Mouse (Mus musculus): ENCODE measurements around the gene Ttll8.
A peak's percentile ranks its signal among the peaks of the same experiment; 100 is the strongest.

Ttll8 gene

DNA sequence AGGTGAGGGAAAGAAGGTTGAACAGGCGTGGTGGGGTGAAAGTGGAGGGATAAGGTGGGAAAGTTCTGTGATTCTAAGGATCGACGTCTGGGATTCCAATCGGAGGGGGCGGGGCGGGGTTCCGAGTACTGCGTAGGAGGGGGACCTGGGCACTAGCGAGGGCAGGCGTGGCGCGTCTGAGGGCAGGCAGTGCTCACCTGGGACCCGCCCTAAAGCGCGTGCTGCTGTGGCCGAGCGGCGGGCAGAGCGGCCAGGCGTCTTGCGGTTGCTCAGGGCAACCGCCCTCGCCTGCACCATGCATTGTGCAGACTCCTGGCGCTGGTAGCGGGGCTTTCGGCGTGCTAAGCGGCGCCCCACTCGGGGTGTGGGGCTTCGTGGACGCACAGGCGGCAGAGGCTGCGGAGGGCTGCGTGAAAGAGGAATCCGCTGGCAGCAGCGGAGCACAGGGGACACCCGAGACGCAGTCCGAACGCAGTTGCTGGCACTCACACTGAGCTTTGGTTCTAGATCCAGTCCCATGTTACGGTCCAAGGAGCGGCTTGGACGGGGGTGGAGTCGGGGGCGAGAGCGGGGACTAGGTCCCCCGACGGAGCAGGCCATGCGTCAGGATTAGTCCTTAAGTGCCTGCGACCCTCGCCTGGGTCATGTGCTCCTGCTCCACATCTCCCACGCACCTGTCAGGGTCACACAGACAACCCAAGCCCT is at the start of gene Ttll8:
TSS of gene Ttll8 (minus strand) at position 51 of the 705 bp plus-strand sequence.
- ATAC-seq (ENCODE audit: low TSS enrichment) = no peak; the same call in 1 of the 2 replicates

DNA sequence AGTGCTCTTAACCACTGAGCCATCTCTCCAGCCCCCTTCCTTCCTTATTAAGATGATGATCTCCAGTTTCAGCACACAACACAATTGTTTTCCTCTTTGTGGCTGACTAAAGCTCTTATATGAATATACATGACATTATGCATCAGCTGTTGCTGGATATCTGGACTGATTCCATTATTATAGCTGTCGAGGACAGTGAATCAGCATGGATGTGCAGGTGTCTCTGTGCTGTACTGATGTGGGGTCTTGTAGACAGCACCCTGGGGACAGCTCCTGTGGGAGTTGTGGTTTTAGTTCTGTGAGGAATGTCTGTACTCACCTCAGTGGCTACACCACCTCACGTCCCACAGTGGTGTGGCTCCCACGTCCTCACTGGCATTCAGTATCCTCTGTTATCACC is 47.0 kb upstream of the Ttll8 start:
- no peak for ATAC-seq (ENCODE audit: low TSS enrichment)

DNA sequence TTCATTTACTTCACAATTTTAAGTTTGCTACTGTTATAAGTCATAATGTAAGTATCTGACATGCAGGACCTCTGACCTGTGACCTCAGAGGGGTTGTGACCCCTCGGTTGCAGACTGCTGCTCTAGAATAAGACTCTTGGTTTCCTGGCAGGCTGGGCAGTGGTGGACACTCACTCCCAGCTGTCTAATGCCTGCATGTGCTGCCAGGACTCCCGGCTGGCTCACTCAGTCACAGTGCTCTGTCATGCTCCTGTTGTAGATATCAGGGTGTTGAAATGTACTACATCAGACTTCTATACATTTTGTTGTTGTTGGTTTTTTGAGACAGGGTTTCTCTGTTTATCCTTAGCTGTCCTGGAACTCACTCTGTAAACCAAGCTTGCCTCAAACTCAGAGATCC is 46.1 kb upstream of the Ttll8 start:
- no peak for ATAC-seq (ENCODE audit: low TSS enrichment)

DNA sequence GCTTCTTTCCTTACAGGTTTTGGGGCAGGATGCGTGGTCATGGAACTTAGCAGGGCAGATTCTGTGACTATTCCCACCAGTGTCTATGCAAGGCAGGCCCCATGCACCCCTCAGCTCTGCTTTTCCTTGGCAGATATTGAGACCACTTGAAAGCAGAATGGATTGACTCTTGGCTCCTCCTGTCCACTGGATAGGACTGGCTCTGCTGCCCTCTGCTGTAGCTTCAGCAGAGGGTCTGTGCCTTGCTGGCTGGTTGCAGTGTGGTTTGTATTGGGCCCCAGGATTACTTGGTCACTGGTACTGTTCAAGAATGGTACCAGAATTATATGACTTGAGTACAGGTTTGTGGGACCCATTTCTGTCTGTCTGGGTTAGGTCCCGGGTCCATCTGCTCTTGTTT is 44.9 kb upstream of the Ttll8 start:
- ATAC-seq (ENCODE audit: low TSS enrichment) = no peak

DNA sequence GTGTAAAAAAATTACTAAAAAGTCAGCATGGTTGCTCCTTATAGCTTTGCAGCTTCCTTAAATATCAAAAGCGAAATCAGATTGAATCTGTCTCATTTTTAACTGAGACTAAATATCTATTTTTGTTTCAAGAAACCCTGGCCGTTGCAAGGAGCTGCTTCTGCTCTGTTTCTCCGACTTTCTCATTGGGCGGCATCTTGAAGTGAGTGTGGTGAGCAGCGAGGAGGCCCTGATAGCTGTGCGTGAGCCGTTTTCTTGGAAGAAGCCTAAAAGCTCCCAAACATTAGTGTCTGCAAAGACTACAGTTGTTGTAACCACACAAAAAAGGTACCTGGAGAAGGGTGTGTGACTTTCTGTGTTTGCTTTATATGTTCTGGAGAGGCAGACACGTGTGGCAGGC is 44.4 kb upstream of the Ttll8 start:
- no peak for ATAC-seq (ENCODE audit: low TSS enrichment)

DNA sequence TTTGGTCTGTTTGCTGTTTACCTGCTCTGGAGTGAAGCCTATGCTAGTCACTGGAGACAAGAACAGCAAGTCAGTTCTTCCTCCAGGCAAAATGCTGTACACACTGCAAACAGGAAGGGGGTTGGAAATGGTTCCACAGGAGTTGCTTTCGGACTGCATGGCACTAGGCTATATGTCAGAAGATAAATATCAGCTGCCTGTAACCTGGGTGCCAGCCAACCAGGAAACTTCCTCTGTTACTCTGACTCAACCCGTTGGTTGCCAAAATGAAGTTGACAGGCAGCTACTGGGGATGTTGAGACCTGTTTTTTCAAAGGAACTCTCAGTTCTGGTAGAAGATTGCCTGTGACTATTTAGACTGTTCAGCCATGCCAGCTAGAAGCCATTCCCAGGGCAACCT is 35.0 kb upstream of the Ttll8 start:
- no peak for ATAC-seq (ENCODE audit: low TSS enrichment)

DNA sequence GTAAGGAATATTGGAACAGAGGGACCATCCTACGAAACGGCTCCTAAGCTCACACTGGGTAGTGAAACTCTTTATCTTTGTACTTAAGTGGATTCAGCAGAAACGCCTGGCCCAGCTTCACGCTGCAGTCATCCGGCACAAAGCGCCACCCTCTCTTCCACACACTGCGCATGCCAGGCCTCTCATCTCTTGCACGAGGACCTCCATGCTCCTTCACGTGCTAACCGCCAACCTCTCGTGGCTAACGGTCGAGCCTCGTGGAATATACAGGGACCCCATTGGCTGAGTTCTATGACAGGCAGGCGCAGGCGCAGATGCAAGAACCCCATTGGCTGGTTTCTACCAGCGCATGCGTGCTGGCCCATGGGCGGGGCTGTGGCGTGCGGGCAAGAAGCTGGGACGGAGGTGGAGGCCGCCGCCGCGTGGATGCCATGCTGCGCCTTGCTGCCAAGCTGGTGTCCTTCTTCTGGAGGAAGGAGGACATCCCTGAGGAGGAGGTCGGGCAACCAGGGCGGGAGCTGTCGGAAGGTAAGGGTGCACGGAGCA is 28.4 kb upstream of the Ttll8 start, which contains the start of gene Mov10l1:
TSS of gene Mov10l1 (plus strand) at position 376 of the 546 bp plus-strand sequence.
- no peak for ATAC-seq (ENCODE audit: low TSS enrichment)

DNA sequence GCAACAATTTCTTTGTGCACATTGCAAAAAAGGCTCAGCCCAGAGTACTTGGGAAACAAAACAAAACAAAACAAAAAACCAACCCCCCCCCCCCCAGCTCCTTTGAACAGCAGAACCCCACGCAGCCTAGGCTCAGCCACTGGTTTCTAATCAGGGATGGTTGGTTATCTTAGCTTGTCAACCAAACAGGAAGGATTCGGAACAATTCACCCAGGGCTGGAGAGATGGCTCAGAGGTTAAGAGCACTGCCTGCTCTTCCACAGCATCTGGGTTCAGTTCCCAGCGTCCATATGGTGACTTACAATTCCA is 24.9 kb upstream of the Ttll8 start:
- no peak for ATAC-seq (ENCODE audit: low TSS enrichment)

DNA sequence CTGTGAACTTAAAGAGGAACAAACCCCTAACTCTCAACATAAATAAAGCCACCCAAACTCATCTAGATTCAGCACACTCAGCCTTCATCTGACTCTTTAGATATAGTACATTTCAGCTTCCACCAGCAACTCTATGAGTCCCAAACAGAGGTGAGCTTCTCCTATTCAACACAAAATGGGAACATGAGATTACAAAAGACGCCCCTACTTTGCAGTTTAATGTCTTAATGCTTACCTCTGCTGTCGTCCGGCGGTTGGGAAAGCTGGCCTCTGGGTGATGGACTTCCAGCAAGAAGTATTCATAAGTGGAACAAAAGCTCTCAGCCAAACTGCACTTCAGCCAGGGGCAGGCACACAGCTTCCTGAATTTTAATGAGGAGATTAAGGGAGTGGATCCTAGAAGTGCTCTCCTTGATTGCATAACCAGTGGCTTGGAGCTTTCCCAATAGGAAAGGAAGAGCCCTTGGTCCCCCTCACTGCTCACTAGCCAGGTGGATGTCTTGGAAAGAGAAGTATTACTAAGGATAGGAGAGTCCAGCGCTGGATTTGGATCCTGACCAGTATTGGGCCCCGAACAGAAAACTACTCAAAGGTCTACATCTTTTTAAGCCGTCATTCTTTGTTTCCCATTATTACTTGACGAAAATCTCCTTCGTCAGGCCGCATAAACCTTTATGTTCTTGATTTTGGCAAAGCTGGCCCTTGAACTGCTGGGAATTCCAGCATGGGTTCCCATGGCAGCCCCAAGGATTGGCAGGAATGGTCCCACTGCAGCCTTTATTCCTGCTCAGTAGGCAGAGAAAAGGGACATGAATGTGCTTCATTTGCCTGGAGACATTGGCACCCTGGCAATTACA is 24.3 kb upstream of the Ttll8 start, which contains the start of gene Mlc1:
TSS of gene Mlc1 (minus strand) at position 727 of the 857 bp plus-strand sequence.
- ATAC-seq (ENCODE audit: low TSS enrichment) = no peak

DNA sequence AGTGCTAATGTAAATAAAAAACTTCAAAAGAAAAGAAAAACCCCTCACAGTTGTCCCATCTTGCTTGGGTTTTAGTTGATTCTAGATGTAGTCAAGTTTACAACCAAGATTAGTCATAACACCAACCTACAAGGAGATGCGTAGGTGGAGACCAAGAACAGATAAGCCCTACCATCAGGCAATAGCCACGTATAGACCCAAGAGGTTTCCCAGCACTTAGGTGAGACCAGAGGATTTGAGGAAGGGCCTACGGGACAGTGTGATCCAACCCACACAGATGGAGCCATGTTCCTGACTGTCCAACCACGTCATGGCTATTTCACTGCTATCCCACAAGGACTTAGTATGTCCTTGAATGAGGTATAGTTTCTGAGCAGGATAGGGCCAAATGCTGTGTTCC is 18.1 kb upstream of the Ttll8 start:
- no peak for ATAC-seq (ENCODE audit: low TSS enrichment)

DNA sequence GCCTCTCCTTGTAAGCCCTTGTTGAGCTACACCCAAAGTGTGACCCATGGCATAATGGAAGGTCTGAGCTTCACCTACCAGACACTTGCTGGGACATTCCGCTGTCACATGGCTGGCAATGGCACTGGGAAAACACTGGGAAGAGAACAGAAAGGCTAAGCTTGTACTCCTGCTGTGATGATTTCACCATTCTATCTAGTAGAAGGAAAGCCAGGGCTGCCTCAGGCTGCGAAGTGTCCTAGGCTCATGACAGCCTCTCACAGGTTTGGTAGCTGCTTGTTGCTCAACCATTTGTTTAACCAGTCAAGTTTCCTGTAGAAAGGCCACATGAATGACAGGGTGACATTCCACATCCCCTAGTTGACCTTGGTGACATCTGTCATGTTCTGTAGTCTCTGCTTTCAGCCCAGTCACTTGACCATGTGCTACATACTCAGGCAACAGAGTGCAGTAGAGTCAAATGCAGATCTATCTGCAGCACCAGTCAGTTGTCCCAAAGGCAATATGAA is 9.9 kb upstream of the Ttll8 start:
- no peak for ATAC-seq (ENCODE audit: low TSS enrichment)

DNA sequence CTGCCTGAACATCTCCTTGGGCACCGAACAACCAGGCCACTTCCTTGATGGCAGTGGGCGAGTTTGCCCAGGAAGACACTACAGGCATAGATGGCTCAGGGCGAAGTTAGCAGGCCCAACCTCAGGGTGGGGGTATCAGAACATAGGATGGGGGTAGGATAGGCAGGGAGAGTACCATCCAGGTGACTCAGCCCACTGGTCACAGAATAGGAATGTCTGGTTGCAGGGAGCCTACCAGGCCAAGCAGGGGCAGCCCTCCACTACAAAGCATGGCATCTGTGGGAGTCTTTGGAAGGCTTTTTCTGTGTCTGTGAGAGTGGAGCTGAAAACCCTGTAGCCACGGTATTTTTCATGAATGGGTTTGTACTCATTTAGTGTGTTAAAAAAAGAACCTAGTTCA is 3.3 kb upstream of the Ttll8 start:
- ATAC-seq (ENCODE audit: low TSS enrichment) = no peak

DNA sequence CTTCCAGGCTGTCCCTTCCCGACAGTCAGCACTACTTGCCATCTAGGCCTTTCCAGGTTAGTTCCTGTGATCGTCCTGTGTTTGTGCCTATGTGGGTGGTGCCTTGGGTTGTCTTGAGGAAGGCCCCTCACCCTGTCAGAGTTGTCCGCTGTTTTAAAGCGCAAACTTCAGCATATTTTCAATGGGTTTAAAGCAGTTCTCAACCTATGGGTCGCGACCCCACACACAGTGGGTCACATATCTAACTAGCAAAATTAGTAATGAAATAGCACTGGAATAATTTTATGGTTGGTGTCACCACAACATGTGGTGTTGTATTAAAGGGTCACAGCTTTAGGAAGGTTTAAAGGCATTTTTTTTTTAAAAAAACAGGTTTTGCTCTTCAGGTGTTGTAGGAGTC is 1.1 kb upstream of the Ttll8 start:
- ATAC-seq (ENCODE audit: low TSS enrichment) = no peak

DNA sequence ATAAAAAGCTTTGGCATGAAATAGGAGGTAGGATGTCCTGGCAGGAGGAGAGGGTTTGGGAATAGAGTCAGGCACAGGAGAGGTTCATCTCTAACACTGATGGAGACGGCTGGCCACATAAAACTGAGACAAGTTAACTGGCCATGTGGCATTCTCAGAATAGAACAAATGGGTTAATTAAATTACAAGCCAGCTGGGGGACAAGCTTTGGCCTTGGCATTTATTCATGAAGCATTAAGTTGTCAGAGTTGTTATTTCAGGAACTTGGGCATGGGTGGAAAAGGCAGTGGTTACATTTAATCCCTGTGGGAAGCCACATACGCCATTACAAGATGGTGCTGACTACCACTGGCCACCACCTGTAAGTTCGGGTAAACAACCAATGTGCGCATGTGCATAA is 3.0 kb downstream of the Ttll8 start:
- ATAC-seq (ENCODE audit: low TSS enrichment) = no peak

DNA sequence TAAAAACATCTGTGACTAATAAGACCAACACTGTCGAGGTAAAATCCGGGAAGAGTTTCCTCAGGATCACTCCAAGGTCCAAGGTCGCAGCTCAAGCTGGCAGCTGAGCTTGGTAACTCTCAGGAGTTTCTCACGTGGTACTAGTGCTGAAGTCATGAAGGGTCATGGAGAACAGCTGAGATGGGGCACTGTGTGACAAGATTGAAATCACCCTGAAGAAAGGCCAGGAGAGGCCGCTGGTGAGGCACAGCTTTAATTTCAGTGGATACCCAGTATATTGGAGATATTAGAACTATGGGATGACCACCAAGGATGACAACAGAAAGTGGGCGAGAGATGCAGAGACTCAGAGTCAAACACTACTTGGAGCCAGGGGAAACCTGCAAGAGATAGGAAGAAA is 7.4 kb downstream of the Ttll8 start:
- no peak for ATAC-seq (ENCODE audit: low TSS enrichment)

DNA sequence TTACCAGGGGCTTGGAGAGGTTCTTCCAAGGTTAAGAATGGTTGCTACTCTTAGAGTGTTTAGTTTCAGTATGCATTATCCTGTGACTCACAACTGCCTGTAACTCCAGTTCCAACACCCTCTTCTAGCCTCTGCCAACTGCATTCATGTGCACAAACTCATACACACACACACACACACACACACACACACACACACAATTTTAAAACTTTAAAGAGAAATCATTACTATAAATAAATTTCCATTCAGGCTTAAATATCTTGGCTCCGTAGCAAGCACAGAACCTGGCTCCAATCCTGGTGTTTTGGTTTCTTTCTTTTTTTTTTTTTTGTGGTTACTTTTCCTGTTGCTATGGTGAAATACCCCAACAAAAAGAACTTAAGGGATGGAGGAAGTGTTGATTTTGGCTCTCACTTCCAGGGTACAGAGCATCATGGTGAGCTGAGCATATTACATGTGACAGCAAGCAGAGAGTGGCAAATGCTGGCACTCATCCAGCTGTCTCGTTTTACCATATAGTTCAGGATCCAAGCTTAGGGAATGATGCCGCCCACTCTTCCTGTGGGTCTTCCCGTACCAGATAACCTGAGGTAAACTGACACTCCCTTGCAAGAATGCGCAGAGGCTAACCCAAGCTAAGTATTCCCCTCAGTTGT is 10.2 kb downstream of the Ttll8 start:
- ATAC-seq (ENCODE audit: low TSS enrichment) = no peak

DNA sequence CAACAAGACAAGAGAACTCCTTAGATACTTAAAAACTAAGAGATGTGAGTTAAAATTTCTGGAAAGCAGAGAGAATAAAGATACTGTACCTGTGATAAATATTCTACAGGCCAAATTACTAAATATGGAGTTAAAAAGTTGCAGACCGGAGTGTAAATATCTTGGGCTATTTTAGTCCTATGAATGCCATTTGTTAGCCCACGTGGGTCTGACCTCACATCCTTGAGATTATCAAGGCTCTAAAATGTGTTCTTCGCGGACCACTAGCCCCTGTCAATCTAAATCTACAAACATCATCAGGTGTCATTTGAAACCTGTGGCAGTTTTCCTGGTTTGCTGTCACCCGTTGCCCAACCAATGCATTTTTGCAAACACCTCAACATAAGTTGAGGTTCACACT is 11.4 kb downstream of the Ttll8 start:
- ATAC-seq (ENCODE audit: low TSS enrichment) = no peak

DNA sequence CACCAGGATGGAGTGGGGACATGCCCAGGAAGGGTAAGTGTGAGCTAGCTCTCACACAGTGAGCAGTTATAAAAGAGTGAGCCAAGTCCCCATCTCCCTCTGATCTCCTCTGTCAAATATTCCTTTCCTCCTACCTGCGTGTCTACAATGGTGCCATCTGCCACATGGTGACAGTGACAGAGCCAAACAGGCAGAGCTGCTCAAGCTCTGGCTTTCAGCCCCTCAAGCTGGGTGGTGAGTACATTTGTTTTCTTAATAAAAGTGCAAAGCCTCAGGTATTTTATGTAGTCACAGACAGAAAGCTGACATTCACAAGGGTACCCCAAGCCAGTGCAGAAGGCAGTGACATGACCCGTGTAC is 16.9 kb downstream of the Ttll8 start:
- ATAC-seq (ENCODE audit: low TSS enrichment) = no peak

DNA sequence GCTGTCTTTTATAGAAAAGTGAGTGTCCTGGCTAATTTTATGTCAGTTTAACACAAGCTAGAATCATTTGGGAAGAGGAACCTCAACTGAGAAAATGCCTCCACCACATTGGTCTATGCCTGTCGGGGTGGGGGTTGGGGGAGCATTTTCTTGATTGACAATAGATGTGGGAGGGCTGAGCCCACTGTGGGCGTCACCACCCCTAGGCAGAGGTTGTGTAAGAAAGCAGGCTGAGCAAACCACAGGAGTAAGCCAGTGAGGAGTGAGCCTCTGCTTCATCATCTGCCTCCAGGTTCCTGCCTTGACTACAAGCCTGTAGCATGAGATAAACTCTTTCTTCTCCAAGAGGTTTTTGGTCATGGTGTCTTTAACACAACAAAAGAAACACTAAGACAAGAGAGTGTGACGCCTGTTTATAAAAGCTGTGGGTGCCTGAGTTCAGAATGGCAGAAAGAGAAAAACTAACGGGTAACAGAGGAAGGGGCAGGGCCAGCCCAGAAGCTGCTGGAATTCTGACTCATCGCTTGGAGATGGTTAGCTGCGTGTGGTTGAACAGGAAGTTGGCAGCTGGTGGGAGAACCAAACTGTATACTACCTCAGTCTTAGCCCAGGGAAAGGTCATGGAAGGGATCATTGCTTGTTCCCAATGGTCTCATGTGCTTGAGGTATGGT is 17.5 kb downstream of the Ttll8 start:
- no peak for ATAC-seq (ENCODE audit: low TSS enrichment)

DNA sequence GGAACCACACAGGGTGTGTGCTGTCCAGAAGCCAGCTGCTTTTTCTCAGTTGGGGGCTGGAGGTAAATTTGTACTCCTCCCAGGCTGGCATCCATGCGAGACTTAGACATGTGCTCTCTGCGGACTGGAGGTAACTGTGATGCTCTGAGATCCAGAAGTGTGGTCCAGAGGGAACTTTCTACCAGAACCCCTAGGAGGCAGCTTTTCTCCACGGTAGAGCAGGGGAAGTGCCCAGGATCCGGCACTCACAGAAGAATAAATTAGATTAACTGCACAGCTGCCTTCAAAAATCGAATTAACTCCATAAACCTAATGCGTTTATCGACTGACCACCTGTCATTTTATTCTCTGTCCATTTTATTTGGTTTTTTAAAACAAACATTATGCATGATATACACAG is 20.1 kb downstream of the Ttll8 start:
- peak; percentile 69; the same call in 1 of the 2 replicates for ATAC-seq (ENCODE audit: low TSS enrichment)

DNA sequence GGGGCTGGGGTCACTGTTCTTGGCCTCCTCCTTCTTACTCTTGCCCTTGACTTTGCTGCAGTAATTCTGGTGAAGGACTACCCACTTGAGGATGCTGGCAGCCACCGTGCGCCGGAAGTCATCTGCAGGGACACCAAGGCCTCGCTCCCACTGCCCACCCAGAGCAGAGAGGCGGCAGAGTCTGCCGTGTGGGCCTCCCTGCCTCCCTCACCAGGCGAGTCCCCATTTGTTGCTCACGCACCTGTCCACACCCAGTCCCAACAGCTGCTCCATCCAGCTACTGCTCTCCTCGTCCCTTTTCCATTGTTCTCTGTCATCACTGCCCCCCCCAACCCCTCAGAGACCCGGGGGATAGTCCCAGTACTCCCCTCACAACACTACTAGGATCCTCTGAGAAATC is 21.6 kb downstream of the Ttll8 start:
- no peak for ATAC-seq (ENCODE audit: low TSS enrichment)

DNA sequence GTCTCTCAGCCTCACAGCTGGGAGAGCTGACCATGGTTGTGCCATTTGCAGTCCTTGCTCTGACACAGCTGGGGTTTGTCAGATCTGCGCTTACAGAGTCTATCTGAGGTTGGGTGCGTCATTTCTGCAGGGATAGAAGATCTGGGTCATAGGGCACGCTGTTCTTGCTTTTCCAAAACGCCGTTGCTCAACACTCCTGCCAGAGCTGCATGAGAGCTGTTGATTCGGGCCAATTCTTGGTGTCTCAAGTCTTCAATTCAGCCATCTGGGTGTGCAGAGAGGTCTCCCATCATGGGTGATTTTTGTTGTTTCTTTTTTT is 32.3 kb downstream of the Ttll8 start:
- ATAC-seq (ENCODE audit: low TSS enrichment) = no peak
